8 mouse cellular contexts compared by ENCODE assay signal in genomic region chr6:57825259-57825715, GRCm38 (mm10). TPM values are rescaled to one million over a fixed set of nuclear protein-coding genes. Genes with fewer than 3 reads are reported as not detected.
DNase-seq lines count a peak whose midpoint lies in the region; ATAC-seq and TF ChIP-seq lines count a peak whose summit lies in the region.

No protein-coding gene starts in this region.

- H3K79me2 ChIP-seq in macrophage (ENCODE audit: inconsistent target): peaks cover 15% of the 10 kb centered on the region; the same call in 1 of the 2 replicates

- H3K4me3 ChIP-seq in gastrocnemius, adult 2 months: peak overlapping the region; percentile 97
- peak overlapping the region; percentile 96 for H3K4me3 ChIP-seq in forebrain, embryonic 16.5 days (replicated peaks; ENCODE audit: low read length)
- H3K4me3 ChIP-seq in macrophage (ENCODE audit: inconsistent target): peak overlapping the region; percentile 19; the same call in 1 of the 2 replicates

- peaks cover 20% of the 10 kb centered on the region for H3K4me1 ChIP-seq in forebrain, embryonic 16.5 days (replicated peaks; ENCODE audit: control insufficient read depth, insufficient read depth, low read length)

- no peaks in the 10 kb centered on the region for H3K27me3 ChIP-seq in forebrain, embryonic 16.5 days (replicated peaks; ENCODE audit: control insufficient read depth, insufficient read depth, low read length)

- no peak for TF ChIP-seq CTCF in gastrocnemius, adult 2 months (IDR thresholded peaks at IDR 0.05)

- H3K27ac ChIP-seq in gastrocnemius, adult 2 months: peak overlapping the region; percentile 81
- peak overlapping the region; percentile 94 for H3K27ac ChIP-seq in forebrain, embryonic 16.5 days (ENCODE audit: low read length)
- no peak overlapping the region for H3K27ac ChIP-seq in macrophage

- no peak for DNase-seq in gastrocnemius, adult 2 months
- DNase-seq in gastrocnemius, postnatal 10 days: no peak
- peak; percentile 28 for DNase-seq in 416B (ENCODE audit: low read depth)
- DNase-seq in urinary bladder, postnatal 25 days (ENCODE audit: low spot score): no peak
- DNase-seq in right cerebral cortex, adult 2 months (ENCODE audit: low spot score in 2 of 2): no peak
- DNase-seq in kidney, postnatal 14 days: no peak

- WGBS in forebrain, embryonic 16.5 days: 3% methylated on average over 5 of the region's 5 CpGs
- 13% methylated on average over 5 of the region's 5 CpGs for WGBS in macrophage (ENCODE audit: missing documents)

- no peaks in the 10 kb centered on the region for H3K36me3 ChIP-seq in forebrain, embryonic 16.5 days (ENCODE audit: control insufficient read depth, insufficient read depth)
- no peaks in the 10 kb centered on the region for H3K36me3 ChIP-seq in macrophage (ENCODE audit: inconsistent target)

- H3K9me3 ChIP-seq in forebrain, embryonic 16.5 days (ENCODE audit: control insufficient read depth, low read length): no peaks in the 10 kb centered on the region

- intact Hi-C loops in gastrocnemius, adult 2 months (cut with DNase I): no loop called here

- ATAC-seq in forebrain, embryonic 16.5 days: no peak; the same call in 1 of the 2 replicates

- H3K4me2 ChIP-seq in forebrain, embryonic 16.5 days (ENCODE audit: low read length): peak overlapping the region; percentile 78

- peak overlapping the region; percentile 100 for H3K9ac ChIP-seq in forebrain, embryonic 16.5 days (replicated peaks; ENCODE audit: low read depth, low read length)

RNA-seq across cellular contexts. Expression of gene Vopp1, which starts 0.3 kb away (rescaled TPM):
- total RNA-seq in gastrocnemius, adult 2 months (2021): 1 to 10 TPM; 3.2 to 5.6 TPM
- 10 to 100 TPM in 1 of 2 experiments, 1 to 10 TPM in 1; 8.8 to 12.1 TPM for total RNA-seq in gastrocnemius, postnatal 10 days (2021)
- polyA plus RNA-seq in forebrain, embryonic 16.5 days (2015; fragmentation: Nextera tagmentation; extraction: Ambion mirVana): 186 and 203 TPM in 2 replicates
- total RNA-seq in macrophage (2018; cell fraction: chromatin; rRNA removed): 10 to 100 TPM in 19 of 26 experiments, 1 to 10 TPM in 7; 2.7 to 85.0 (median 11.8) TPM
- total RNA-seq in macrophage (2018; cell fraction: cytosol; rRNA removed): 10 to 100 TPM; 23.8 to 48.7 (median 30.3) TPM
- 100 to 1,000 TPM in 1 of 26 experiments, 10 to 100 TPM in 25; 17.4 to 108 (median 28.0) TPM for total RNA-seq in macrophage (2018; cell fraction: nucleus; rRNA removed)
- 28.8 to 38.0 TPM (median 31.5 TPM) in 3 replicates for polyA plus RNA-seq in macrophage (2018)

RNA-seq across cellular contexts. Expression of gene Vmn1r21, which starts 24.9 kb away (rescaled TPM):
- total RNA-seq in gastrocnemius, adult 2 months (2021): not detected
- not detected for total RNA-seq in gastrocnemius, postnatal 10 days (2021)
- polyA plus RNA-seq in forebrain, embryonic 16.5 days (2015; fragmentation: Nextera tagmentation; extraction: Ambion mirVana): not detected in 2 replicates
- not detected for total RNA-seq in macrophage (2018; cell fraction: chromatin; rRNA removed)
- not detected for total RNA-seq in macrophage (2018; cell fraction: cytosol; rRNA removed)
- not detected for total RNA-seq in macrophage (2018; cell fraction: nucleus; rRNA removed)
- not detected in 3 replicates for polyA plus RNA-seq in macrophage (2018)

Comparison
In these comparisons a context has a peak if more than half of its experiments do, and no peak if none do; other contexts are left out.
1. H3K4me3 ChIP-seq: peak in every context shown above with its lines; median percentile 97 in gastrocnemius, adult 2 months; 96 in forebrain, embryonic 16.5 days; 19 in macrophage.